Mouse (Mus musculus) megakaryocyte-erythroid progenitor cell, adult 5-6 weeks (primary cell): ENCODE measurements at regions not wholly inside any gene's neighbourhood (a gene's known extent, or its start where the extent isn't known, plus 50 kb on each side); places are given as distances from the start of the nearest gene placed in this dataset.

Source experiments
- ATAC-seq: replicated peaks from 2 replicates; pipeline ENCODE4 v1.8.0; 2016; ENCODE audit warnings: mild to moderate bottlenecking, inconsistent platforms; ENCODE audit not compliant: severe bottlenecking, poor library complexity, low FRiP score, low TSS enrichment

DNA sequence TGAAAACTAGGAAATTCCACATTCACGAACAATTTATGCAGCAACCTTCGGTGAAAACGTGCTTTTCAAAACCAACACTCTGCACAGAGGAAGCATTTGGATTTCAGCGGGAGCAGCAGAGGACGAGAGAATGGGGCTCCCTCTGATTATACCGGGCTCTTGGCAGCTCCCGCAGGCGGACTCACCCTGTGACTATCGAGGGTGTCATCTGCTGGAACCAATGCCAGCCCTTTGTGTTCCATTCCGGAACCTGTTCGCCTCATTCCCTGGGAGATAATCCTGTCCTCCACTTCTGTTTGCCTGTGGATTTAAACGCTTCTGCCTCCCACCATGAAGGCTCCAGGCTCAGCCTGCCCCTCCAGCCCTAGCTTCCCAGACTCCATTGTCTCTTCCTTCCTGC lies 77.1 kb downstream of the Utp18 start:
- no peak for ATAC-seq

DNA sequence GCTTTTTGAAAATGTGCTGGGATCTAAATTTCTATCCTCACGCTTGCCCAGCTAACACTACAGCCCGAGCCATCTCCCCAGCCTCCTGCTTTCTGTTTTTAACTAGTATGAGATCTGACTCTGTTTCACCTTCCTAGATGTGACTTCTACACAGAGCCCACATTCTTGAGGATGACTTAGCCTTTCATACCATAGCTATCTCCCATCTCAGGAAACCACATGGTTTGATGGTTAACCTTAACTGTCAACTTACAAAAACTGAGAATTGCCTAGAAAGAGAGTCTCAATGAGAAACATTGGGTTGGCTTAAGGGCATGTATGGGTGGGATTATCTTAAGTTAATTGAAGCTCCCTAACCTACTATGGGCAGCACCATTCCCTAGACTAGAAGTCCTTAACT lies 78.4 kb downstream of the Utp18 start:
- no peak for ATAC-seq

DNA sequence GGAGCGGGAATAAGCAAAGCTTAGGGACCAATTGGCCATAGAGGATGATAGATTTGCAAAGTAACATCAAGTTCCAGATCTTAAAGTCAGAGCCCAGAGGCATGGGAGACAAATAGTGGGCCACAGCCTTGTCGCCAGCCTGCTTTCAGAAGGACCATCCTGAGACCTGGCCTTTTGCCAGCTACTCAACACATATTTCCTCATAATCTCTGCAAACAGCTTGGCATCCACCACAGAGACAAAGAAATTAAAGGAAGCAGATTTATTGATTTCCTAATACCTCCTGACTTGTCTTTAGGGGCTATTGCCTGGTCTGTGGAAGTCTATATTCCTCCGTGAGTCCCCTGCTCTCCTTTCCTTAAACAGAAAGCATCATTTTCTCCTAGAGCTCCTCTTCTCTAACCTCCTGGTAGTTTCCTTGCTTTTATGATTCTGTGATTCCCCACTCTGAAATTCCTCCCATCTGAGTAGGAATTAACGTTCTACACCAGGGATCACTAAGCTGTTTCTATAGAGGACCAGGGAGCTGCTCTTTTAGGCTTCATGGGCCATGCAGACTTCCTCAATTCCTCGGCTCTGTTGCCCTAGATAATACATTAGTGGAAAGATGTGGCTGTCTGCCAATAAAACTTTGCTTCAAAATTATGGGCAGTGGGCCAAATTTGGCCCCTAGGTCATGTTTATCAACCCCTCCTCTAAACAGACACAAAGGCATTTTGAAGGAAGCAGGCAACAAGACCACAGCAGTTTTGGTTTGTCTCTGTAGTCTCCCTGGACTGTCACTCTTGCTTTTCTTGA lies 114.2 kb downstream of the Utp18 start:
- ATAC-seq: no peak

DNA sequence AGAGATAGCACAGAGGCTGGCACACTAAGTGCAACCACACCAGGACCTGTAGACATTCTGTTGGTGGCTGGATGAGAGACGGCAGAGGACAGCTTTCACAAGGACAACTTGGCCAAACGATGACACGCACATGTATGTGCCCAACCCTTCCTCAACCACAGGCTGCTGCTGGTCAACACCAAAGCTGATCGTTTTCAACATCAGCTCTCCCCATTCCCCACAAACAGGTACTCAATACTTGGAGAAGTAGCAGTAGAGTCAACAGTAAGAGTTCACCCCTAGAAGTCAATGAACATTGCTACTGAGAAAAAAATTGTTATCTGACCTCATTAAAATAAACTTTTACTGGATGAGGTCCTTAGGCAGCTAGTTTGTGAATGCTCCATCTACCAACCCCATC lies 119.6 kb downstream of the Utp18 start:
- no peak for ATAC-seq

DNA sequence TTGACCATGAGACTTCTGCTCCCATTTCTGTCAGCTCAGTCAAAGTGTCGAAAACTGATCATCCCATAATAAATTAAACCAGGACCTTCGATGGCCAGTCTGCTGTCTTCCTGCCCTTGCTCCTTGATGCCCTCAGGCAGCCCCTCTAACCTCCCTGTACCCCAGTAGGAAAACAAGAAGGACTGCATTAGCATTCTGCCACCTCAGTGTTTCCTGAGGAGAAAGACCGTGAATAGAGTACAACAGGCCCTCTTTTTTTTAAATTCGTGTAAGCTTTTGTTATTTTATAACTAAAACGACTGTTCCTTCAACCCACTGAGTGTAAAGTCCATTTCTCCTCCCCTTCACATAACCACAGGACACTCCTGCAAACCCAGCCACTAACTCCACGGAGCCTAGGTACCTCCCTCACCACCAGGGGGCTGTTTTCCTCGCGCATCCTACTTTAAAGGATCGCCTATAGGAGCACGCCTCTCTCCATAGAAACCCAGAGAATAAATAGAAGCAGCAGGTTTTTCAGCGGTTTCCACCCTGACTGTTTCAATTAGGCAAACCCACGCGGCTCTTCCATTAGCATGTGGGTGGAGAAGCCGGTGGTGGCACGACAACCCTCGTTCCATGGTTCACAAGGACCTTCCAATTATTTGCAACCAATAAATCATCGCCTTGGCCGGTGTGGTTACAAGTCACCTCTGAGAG lies 122.6 kb downstream of the Utp18 start:
- ATAC-seq: peak; percentile 63; the same call in 1 of the 2 replicates

- no peak for ATAC-seq
Measured at GRCm38 (mm10) chr11:93757825-93758224, 127.7 kb downstream of the Utp18 start.

GRCm38 (mm10) chr11:93736618-93737017 lies 148.9 kb downstream of the Utp18 start:
- ATAC-seq: no peak

- no peak for ATAC-seq
Measured at GRCm38 (mm10) chr11:93733568-93734185, 151.9 kb downstream of the Utp18 start.

DNA sequence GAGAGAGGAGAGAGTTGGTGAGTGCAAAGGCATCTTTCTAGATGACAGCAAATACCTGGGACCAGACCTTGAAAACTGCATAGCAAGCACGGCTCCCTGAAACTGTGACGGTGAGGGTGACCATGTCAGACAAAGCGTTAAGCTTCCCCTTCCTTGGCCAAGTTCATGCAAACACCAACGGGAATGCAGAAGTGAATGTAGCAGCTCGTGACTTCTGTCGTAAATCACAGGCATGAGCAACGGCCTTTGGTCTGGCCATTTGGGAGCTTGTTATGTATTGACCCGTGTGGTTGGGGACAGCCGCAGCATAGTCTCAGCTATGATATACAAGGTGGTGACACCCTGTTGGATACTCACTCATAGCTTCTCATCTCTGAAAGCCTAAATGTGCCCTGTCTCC lies 156.4 kb downstream of the Utp18 start:
- no peak for ATAC-seq

DNA sequence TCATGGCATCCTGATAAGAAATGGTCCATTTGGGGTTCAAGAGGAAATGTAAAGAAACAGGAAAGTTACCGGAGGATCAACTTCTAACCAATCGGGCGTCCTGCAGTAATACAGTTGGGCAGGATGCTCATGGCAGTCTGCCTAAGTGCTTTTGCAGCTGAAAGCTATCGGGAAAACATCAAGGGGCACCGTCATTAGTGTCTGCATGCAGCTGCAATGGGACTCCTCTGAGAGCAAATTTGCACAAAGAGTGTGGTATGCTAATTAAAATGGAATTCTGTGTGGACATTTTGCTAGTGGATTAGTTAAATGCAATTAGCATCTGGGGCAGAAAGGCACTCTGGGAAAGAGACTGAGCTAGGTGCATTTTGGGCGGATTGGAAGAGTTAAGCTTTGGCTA lies 160.3 kb downstream of the Utp18 start:
- no peak for ATAC-seq

DNA sequence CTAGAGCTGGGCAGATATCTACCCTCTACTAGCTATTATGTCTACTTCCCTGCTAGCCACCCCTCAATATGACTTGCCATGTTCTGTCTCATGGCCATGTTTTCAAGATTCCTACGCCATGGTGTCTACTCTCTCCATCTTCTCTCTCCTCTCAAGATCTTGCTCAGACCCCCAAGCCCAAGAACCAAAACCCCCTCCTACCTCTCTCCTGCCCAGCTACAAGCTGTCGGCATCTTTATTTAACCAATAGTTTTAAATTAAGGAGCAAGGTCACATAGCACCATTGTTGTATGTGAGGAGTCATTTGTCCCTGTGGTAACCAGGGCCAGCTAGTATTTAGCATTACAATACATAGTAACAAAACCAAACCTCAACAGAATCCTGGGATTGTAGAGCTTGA lies 166.4 kb downstream of the Utp18 start:
- ATAC-seq: no peak

- no peak for ATAC-seq
Measured at GRCm38 (mm10) chr11:93709686-93710085, 175.9 kb downstream of the Utp18 start.

DNA sequence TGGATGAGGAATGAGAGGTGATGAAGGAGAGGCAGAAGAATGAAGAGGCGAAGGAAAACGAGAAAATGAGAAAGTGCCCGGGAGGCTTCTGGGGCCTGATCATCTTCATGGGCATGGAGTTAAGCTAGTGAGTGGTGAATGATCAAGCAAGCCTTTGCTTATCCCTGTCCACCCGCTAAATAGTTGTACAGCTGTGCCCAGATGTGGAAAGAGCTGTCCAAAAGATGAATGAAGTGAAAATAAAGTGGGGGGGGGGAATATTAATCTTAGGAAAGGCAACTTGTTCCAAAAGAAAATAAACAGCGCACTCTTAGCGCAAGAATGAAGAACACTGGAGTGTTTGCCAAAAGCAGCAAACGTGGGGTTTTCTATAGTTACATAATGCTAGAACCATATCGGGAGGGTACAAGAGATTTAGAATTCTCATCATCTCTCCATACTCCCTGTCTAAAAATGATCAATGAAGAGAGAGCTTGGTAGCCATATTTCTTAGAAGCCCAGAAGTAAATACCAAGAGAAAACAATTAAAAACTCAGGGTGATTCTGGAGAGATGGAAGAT lies 188.5 kb downstream of the Utp18 start:
- ATAC-seq: no peak

- ATAC-seq: no peak
Measured at GRCm38 (mm10) chr11:93696096-93696890, 189.3 kb downstream of the Utp18 start.

- ATAC-seq: no peak
Measured at GRCm38 (mm10) chr11:93683691-93684090, 201.9 kb downstream of the Utp18 start.

- no peak for ATAC-seq
Measured at GRCm38 (mm10) chr11:93676299-93676698, 209.3 kb downstream of the Utp18 start.

- ATAC-seq: no peak
Measured at GRCm38 (mm10) chr11:93672025-93672424, 213.5 kb downstream of the Utp18 start.

DNA sequence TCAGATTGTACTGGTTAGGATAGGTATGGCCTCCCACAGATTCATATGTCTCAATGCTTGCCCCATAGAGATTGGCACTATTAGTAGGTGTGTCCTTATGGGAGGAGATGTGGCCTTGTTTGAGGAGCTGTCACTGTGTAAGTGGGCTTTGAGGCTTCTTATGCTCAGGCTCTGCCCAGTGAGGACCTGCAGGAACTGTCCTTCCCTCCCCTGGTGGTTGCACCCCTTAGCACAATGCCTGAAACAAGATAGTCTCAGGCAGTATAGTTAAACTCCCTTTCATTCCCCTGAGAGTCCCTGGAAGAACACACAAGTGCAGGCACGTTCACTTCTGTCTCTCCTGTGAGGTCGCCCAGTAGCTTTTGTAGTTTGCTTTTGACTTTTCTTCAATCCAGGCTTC lies 223.9 kb downstream of the Utp18 start:
- ATAC-seq: no peak

DNA sequence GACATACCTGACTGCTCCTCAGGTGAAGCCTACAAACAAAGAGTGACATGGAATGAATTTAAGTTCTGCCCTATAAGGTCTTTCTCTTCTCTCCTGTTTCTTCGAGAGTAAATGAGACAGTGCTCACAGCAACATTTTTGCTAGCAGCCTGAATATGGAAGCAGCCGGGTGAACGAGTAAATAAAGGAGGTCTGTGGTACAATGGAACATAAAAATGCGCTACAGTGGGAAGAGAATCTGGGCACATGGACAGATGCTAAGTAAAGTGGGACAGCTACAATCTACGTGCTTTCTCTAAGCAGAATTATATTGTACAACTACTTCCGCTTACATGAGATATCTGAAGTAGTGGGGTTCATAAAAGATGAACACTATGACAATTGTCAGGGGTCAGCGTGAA lies 225.2 kb downstream of the Utp18 start:
- ATAC-seq: no peak

DNA sequence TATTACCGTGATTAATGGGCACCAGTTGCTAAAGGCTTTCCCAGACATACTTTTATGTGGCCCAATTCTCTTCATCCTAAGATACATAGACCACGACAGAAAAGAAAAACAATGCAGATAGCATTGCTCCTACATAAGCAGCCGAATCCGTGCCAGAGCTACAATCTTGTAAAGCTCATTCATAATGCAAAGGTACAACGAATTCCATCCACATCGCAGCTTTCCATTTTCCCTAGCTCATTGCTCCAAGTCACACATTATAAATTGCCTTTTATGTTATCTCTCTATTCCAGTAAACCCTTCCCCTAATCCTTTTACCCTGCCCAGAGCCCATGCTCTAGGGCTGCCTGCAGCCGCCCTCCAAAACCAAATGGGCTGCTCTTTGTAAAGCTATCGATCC lies 226.8 kb downstream of the Utp18 start:
- no peak for ATAC-seq
